Mouse (Mus musculus) CH12.LX (cell line): ENCODE results near the gene Itfg1.

Experiments used
- CHD1 ChIP-seq: IDR thresholded peaks from 2 replicates; pipeline ENCODE4 v1.6.1; 2012; ENCODE audit warnings: low read depth, low read length, improper control_type of control experiment, inconsistent platforms
- MAZ ChIP-seq: IDR thresholded peaks from 2 replicates; pipeline ENCODE4 v1.6.1; 2012; ENCODE audit warnings: low read depth, mild to moderate bottlenecking, inconsistent platforms, low read length, improper control_type of control experiment, moderate library complexity
- POLR2A ChIP-seq: IDR thresholded peaks from 2 replicates; pipeline ENCODE4 v1.6.1; 2011; ENCODE audit warnings: low read depth, mild to moderate bottlenecking, improper control_type of control experiment, low read length

DNA sequence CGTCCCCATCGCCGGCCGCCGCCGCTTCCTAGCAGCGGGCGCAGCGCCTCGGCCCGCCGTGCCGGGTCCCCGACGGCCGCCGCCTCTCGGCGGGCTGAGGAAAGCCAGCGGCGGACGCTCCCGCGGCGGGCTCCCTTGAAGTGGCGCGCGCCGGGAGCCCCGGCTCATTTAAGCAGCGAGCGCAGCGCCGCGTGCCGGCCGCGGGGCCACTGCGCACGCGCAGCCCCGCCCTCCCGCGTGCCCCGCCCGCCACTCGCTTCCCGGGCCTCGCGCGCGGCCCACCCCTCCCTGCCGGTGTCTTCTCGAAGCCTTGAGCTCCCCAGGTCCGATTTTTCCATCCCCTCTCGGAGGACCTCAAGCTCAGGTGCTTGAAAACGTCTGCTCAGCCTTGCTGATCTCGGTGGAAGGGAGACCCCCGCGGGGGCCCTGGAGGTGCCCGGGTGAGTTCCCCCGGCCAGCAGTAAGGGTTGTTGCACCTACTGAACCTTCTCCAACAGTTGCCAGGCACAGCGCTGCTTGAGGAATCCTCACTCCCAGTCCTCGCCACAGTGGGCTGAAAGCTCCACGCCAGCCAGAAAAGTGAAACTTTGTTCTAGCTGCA, 139.9 kb downstream of the Itfg1 start, which contains the start of gene Neto2:
- no peak for TF ChIP-seq MAZ
- TF ChIP-seq POLR2A = no peak
- TF ChIP-seq CHD1 = no peak
